Mouse (Mus musculus) liver, embryonic 15.5 days (tissue): Measurements from ENCODE around the gene Gm30302. TPM values are rescaled to one million over a fixed set of nuclear protein-coding genes. Genes with fewer than 3 reads are reported as not detected.

ENCODE experiments used
- ATAC-seq: fragments of 200-750 bp; cut with Nextera tagmentation; 2 replicates; pipeline ENCODE4 v1.8.0; 2017; ENCODE audit warnings: moderate number of reproducible peaks, mild to moderate bottlenecking, moderate library complexity; ENCODE audit not compliant: insufficient read depth
- H3K27ac ChIP-seq: fragments of 300-500 bp; sonication (generic); replicated peaks from 2 replicates; pipeline ENCODE4 v1.5.1; 2015; ENCODE audit warnings: mild to moderate bottlenecking, inconsistent platforms
- H3K27me3 ChIP-seq: fragments of 300-500 bp; sonication (generic); 2 replicates; pipeline ENCODE4 v1.6.1; 2015; ENCODE audit warnings: mild to moderate bottlenecking, inconsistent platforms
- H3K36me3 ChIP-seq: fragments of 300-500 bp; sonication (generic); replicated peaks from 2 replicates; pipeline ENCODE4 v1.6.1; 2015; ENCODE audit warnings: moderate library complexity, mild to moderate bottlenecking, inconsistent platforms
- H3K4me1 ChIP-seq: fragments of 300-500 bp; sonication (generic); replicated peaks from 2 replicates; pipeline ENCODE4 v1.6.1; 2015; ENCODE audit warnings: inconsistent platforms
- H3K4me2 ChIP-seq: fragments of 300-500 bp; sonication (generic); 2 replicates; pipeline ENCODE4 v1.6.1; 2015; ENCODE audit warnings: moderate library complexity, mild to moderate bottlenecking, inconsistent platforms
- H3K4me3 ChIP-seq: fragments of 300-500 bp; sonication (generic); replicated peaks from 2 replicates; pipeline ENCODE4 v1.5.1; 2015; ENCODE audit warnings: mild to moderate bottlenecking, inconsistent platforms
- H3K9ac ChIP-seq: fragments of 300-500 bp; sonication (generic); 2 replicates; pipeline ENCODE4 v1.6.1; 2015; ENCODE audit warnings: moderate library complexity, mild to moderate bottlenecking, inconsistent platforms
- H3K9me3 ChIP-seq: fragments of 300-500 bp; sonication (generic); replicated peaks from 2 replicates; pipeline ENCODE4 v1.6.1; 2016; ENCODE audit warnings: inconsistent platforms
- WGBS: fragments of 180-500 bp; shearing (Covaris S2); methylation state at CpG from one replicate; pipeline ENCODE4 v1.1.7; 2015; ENCODE audit warnings: mixed read lengths; ENCODE audit not compliant: insufficient replicate concordance; 5-methylcytosine and 5-hydroxymethylcytosine counted together
- polyA plus RNA-seq: library from polyadenylated mRNA; unstranded; fragments of >200 nt; fragmentation: Nextera tagmentation; extraction: Ambion mirVana; gene quantifications from 2 replicates; pipeline ENCODE4 v1.2.1, GENCODE M21; 2015

Gene Gm30302
- polyA plus RNA-seq: not detected in 2 replicates

DNA sequence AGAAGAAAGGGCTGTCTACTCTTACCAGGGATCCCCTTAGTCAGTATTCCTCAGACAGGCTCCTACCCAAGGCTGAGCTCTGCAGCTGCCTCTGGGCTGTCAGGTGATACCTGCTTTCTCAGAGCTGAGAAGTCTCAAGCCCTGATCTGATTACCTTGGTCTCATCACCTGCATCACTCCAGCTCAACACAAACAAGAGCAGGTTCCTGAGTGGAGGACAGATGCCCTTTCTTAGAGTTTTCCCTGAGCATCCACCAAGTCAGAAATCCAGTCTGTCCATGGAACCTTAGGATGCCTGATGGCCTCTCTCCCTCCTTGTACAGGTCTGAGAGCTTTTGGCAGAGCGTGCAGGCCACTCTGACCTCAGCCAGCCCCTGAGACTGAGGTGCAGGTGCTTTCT, at the start of gene Gm30302:
Gene Gm30302, minus strand, starts transcription at position 101 of the 400 bp plus-strand sequence.
- Histone ChIP-seq H3K27me3 (no peaks in the 10 kb centered on the region), H3K4me3 (no peak within 1 kb of the TSS), H3K9me3 (no peaks in the 10 kb centered on the region), H3K36me3 (no peaks in the 10 kb centered on the region), H3K9ac (no peak within 1 kb of the TSS), H3K4me2 (no peak within 1 kb of the TSS), H3K4me1 (no peaks in the 10 kb centered on the region), H3K27ac (no peak within 1 kb of the TSS)
- WGBS: 50% methylated on average over 1 of the region's 1 CpGs
- ATAC-seq: no peak

- no peaks in the 10 kb centered on the region for H3K36me3 ChIP-seq
- WGBS: 7% methylated on average over 3 of the region's 3 CpGs
- no peak for ATAC-seq
Measured at GRCm38 (mm10) chr13:49846751-49847150, 48.0 kb upstream of the Gm30302 start.

GRCm38 (mm10) chr13:49846141-49846540, 47.3 kb upstream of the Gm30302 start:
- Histone ChIP-seq H3K9ac (no peak overlapping the region), H3K27ac (no peak overlapping the region), H3K27me3 (no peaks in the 10 kb centered on the region), H3K4me2 (no peak overlapping the region), H3K4me3 (no peak overlapping the region), H3K4me1 (no peaks in the 10 kb centered on the region), H3K9me3 (no peaks in the 10 kb centered on the region), H3K36me3 (no peaks in the 10 kb centered on the region)
- no peak for ATAC-seq
- WGBS: 62% methylated on average over 3 of the region's 3 CpGs

More at GRCm38 (mm10) chr13:49846751-49847150, 48.0 kb upstream of the Gm30302 start:
- Histone ChIP-seq H3K9ac (no peak overlapping the region), H3K27me3 (no peaks in the 10 kb centered on the region), H3K4me1 (no peaks in the 10 kb centered on the region), H3K27ac (no peak overlapping the region), H3K4me2 (no peak overlapping the region), H3K9me3 (no peaks in the 10 kb centered on the region), H3K4me3 (no peak overlapping the region)

DNA sequence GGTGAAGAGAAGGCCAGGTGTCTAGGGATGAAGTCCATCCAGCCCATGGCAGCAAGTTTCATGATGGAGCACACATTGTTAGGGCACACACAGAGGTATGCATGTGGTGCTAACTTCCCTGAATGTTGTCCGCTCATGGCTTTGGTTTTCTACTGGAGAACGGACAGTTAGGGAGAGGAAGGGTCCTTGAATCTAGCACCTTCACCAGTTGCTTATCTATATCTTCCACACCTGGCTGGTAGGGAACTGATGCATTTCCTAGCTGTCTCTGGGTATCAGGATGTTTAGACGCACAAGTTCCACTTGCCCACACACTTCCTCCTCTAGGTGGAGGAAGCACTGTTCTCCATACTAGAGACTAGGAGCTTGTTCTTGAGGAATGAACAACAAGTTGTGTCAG, 46.9 kb upstream of the Gm30302 start:
- Histone ChIP-seq H3K27ac (no peak overlapping the region), H3K27me3 (no peaks in the 10 kb centered on the region), H3K9ac (no peak overlapping the region), H3K4me3 (no peak overlapping the region), H3K4me1 (no peaks in the 10 kb centered on the region), H3K4me2 (no peak overlapping the region), H3K9me3 (no peaks in the 10 kb centered on the region), H3K36me3 (no peaks in the 10 kb centered on the region)
- ATAC-seq: no peak
- 42% methylated on average over 3 of the region's 3 CpGs for WGBS

DNA sequence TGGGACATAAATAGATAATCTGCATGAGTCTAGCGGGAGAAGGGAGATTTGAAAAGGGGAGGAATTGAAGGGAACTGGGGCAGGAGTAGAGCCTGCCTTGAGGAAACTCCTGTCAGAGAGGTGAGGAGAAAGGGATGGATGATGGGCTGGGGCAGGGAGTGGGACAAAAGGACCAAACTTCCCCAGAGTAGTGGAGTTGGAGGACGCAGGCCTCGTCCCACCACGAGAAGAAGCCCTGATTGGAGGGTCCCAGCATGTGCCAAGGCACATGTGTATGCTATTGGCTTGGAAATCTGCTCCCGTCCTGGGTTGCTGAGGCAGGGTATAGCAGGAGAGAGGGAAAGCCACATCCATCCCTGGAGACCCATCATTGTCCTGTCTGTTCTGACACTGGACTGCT, 45.3 kb upstream of the Gm30302 start:
- no peak overlapping the region for H3K4me2 ChIP-seq
- H3K27ac ChIP-seq: no peak overlapping the region
- ATAC-seq: no peak
- no peaks in the 10 kb centered on the region for H3K27me3 ChIP-seq
- H3K4me3 ChIP-seq: no peak overlapping the region
- no peak overlapping the region for H3K9ac ChIP-seq
- H3K9me3 ChIP-seq: no peaks in the 10 kb centered on the region
- no peaks in the 10 kb centered on the region for H3K36me3 ChIP-seq
- H3K4me1 ChIP-seq: no peaks in the 10 kb centered on the region
- 52% methylated on average over 5 of the region's 5 CpGs for WGBS

DNA sequence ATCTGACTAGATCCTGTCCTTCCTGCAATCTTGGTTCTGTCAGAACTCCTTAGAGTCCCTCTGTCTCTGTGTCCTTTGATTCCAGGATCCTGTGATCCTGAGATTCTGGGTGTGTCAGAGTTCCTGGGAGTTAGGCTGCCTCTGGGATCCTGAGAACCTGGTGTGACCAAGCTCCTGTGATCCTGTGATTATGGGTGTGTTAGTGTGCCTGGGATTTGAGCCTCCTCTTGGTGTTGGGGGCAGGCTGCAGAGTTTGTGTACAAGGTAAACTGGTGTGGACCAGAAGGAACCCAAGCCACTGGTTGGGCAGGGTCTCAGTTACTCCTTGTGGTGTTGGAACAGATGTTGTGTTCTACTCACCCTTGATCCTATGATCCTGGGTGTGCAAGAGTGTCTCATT, 42.4 kb upstream of the Gm30302 start:
- no peaks in the 10 kb centered on the region for H3K9me3 ChIP-seq
- no peak overlapping the region for H3K27ac ChIP-seq
- no peaks in the 10 kb centered on the region for H3K36me3 ChIP-seq
- H3K4me3 ChIP-seq: no peak overlapping the region
- no peak overlapping the region for H3K4me2 ChIP-seq
- no peak for ATAC-seq
- H3K27me3 ChIP-seq: no peaks in the 10 kb centered on the region
- H3K4me1 ChIP-seq: no peaks in the 10 kb centered on the region
- no peak overlapping the region for H3K9ac ChIP-seq

- H3K9ac ChIP-seq: no peak overlapping the region
- H3K27ac ChIP-seq: no peak overlapping the region
- no peak for ATAC-seq
- H3K4me3 ChIP-seq: no peak overlapping the region
- H3K9me3 ChIP-seq: no peaks in the 10 kb centered on the region
- H3K4me1 ChIP-seq: no peaks in the 10 kb centered on the region
- H3K27me3 ChIP-seq: no peaks in the 10 kb centered on the region
- WGBS: 49% methylated on average over 3 of the region's 3 CpGs
- H3K36me3 ChIP-seq: no peaks in the 10 kb centered on the region
- no peak overlapping the region for H3K4me2 ChIP-seq
Measured at GRCm38 (mm10) chr13:49830355-49830754, 31.6 kb upstream of the Gm30302 start.

- Histone ChIP-seq H3K27me3 (no peaks in the 10 kb centered on the region), H3K9me3 (no peaks in the 10 kb centered on the region), H3K9ac (no peak overlapping the region), H3K27ac (no peak overlapping the region), H3K36me3 (no peaks in the 10 kb centered on the region), H3K4me3 (no peak overlapping the region), H3K4me2 (no peak overlapping the region), H3K4me1 (no peaks in the 10 kb centered on the region)
- 63% methylated on average over 4 of the region's 4 CpGs for WGBS
- no peak for ATAC-seq
Measured at GRCm38 (mm10) chr13:49825300-49825699, 26.5 kb upstream of the Gm30302 start.

DNA sequence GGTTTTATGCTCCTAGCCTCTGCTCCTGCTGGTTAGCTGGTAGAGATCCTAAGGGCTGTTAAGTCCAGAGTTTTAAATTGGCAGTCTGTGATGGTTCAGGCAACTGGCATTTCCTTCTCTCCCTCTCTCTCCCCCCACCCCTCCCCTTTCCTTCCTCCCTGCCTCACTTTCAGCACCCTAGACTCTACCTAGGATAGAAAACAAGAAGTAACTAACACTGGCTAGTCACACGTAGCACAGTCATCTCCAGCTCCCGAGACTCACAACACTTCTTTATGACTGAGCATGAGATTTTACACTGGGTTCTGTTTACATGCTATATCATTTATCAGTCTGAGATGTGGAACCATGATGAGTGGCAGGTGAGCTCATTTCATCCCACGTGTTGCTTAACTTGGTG, 16.2 kb upstream of the Gm30302 start:
- no peaks in the 10 kb centered on the region for H3K4me1 ChIP-seq
- ATAC-seq: no peak
- no peak overlapping the region for H3K27ac ChIP-seq
- 43% methylated on average over 3 of the region's 3 CpGs for WGBS
- H3K4me2 ChIP-seq: no peak overlapping the region
- H3K36me3 ChIP-seq: no peaks in the 10 kb centered on the region
- no peak overlapping the region for H3K4me3 ChIP-seq
- H3K9me3 ChIP-seq: no peaks in the 10 kb centered on the region
- H3K27me3 ChIP-seq: no peaks in the 10 kb centered on the region
- H3K9ac ChIP-seq: no peak overlapping the region

DNA sequence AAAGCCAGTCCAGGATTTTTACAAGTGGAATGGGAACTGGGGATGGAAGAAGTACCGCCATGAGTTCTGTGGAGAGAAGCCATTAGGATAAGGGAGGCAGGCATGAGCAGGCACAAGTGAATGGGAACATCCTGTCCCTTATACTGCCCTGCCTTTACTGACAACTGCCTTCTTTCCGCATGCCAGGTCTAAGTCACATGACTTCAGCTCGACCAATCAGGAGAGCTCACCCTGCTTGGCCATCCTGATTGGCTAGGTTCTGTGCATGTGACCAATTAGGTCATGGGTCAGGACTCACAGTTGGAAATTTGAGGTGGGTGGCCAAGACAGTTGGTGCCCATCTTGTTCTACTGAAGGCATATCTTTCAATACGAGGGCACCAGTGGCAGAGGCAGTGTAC, 15.6 kb upstream of the Gm30302 start:
- Histone ChIP-seq H3K27ac (no peak overlapping the region), H3K9ac (no peak overlapping the region), H3K4me2 (no peak overlapping the region), H3K4me3 (no peak overlapping the region), H3K27me3 (no peaks in the 10 kb centered on the region), H3K9me3 (no peaks in the 10 kb centered on the region), H3K4me1 (no peaks in the 10 kb centered on the region), H3K36me3 (no peaks in the 10 kb centered on the region)
- ATAC-seq: no peak
- WGBS: 68% methylated on average over 4 of the region's 4 CpGs

DNA sequence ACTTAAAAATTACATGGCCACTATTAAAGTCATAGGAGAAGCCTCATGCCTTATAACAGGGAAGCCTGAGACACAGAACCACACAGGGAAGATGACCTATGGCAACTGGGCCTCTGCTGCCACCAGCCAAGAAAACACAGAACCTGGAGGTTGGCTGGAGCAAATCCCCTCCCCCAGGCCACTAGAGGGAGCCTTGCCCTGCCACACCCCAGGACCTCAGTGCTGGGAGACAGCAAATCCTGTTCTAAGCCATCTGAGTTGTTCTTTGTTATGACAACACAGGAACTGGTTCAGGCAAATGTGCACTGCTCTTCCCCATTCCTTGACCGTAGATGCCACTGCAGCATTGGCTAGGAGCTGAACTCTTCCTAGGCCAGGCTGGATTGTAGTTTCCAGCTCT, 8.3 kb upstream of the Gm30302 start:
- Histone ChIP-seq H3K9me3 (no peaks in the 10 kb centered on the region), H3K4me3 (no peak overlapping the region), H3K9ac (no peak overlapping the region), H3K27me3 (no peaks in the 10 kb centered on the region), H3K36me3 (no peaks in the 10 kb centered on the region), H3K27ac (no peak overlapping the region), H3K4me2 (no peak overlapping the region), H3K4me1 (no peaks in the 10 kb centered on the region)
- 57% methylated on average over 1 of the region's 1 CpGs for WGBS
- no peak for ATAC-seq

DNA sequence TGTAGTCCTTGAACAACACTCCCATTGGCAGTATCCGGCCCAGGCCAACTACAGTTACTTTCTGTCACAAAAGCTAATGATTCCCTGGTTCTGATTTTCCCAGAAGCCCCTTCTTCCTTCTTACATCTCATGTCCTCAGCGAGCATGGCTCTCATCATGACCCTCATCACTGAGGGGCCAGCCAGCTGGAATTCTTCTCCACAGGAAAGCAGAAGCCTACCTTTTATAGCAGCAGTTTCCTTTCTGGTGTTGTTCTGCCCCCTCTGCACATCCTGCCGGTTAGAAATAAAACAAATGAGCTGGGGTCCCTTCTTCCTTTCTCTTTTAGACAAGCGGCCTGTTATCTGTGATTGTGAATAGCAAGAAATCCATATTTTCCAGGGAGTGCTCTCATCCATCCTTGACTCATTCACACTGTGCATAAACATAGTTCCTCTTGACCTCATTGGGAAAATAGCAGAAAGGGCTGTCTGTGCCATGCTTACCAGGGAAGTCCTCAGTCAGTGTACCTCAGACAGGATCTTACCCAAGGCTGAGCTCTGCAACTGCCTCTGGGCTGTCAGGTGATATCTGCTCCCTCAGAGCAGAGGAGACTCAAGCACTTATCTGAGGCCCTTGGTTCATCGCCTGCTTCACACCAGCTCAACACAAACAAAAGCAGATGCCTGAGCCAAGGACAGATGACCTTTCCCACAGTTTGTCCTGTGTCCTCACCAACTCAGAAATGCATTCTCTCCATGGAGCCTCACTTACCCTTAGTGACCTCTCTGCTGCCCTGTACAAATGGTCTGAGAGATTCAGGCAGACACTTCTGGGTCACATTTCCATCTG, 10.0 kb downstream of the Gm30302 start:
- ATAC-seq: peak; percentile 9; the same call in 1 of the 2 replicates
- H3K36me3 ChIP-seq: no peaks in the 10 kb centered on the region
- H3K4me1 ChIP-seq: no peaks in the 10 kb centered on the region
- H3K27me3 ChIP-seq: no peaks in the 10 kb centered on the region
- no peak overlapping the region for H3K27ac ChIP-seq
- H3K4me3 ChIP-seq: no peak overlapping the region
- WGBS: 26% methylated on average over 5 of the region's 5 CpGs
- no peaks in the 10 kb centered on the region for H3K9me3 ChIP-seq
- no peak overlapping the region for H3K4me2 ChIP-seq
- H3K9ac ChIP-seq: no peak overlapping the region
